Mouse (Mus musculus): Measurements from ENCODE around the gene Fam210b. TPM values are rescaled to one million over a fixed set of nuclear protein-coding genes. Genes with fewer than 3 reads are reported as not detected.

The Fam210b gene
- polyA plus RNA-seq, 1 experiment from 2014 or later = 24.5 TPM

GRCm38 (mm10) chr2:172404239-172404638, 58.9 kb downstream of the Fam210b start:
- no peak overlapping the region for H3K4me3 ChIP-seq
- ATAC-seq (ENCODE audit: insufficient number of reproducible peaks, low FRiP score) = no peak
- H3K4me2 ChIP-seq = no peak overlapping the region
- WGBS = 50% methylated on average over 7 of the region's 7 CpGs
- peaks cover 12% of the 10 kb centered on the region; the same call in 1 of the 2 replicates for H3K4me1 ChIP-seq (replicated peaks)
- no peaks in the 10 kb centered on the region for H3K9me3 ChIP-seq (replicated peaks)
- no peak overlapping the region for H3K27ac ChIP-seq (ENCODE audit: poor library complexity, severe bottlenecking)
- no peaks in the 10 kb centered on the region for H3K36me3 ChIP-seq
- no peak overlapping the region for H3K9ac ChIP-seq
- H3K27me3 ChIP-seq (replicated peaks) = peaks cover 5% of the 10 kb centered on the region; the same call in 1 of the 2 replicates

GRCm38 (mm10) chr2:172405011-172405410, 59.6 kb downstream of the Fam210b start:
- peaks cover 5% of the 10 kb centered on the region; the same call in 1 of the 2 replicates for H3K27me3 ChIP-seq (replicated peaks)
- no peak overlapping the region for H3K4me2 ChIP-seq
- no peaks in the 10 kb centered on the region for H3K9me3 ChIP-seq (replicated peaks)
- no peak overlapping the region for H3K4me3 ChIP-seq
- 44% methylated on average over 3 of the region's 3 CpGs for WGBS
- peaks cover 6% of the 10 kb centered on the region; the same call in 1 of the 2 replicates for H3K4me1 ChIP-seq (replicated peaks)
- H3K9ac ChIP-seq = no peak overlapping the region
- no peak overlapping the region for H3K27ac ChIP-seq (ENCODE audit: poor library complexity, severe bottlenecking)
- no peak for ATAC-seq (ENCODE audit: insufficient number of reproducible peaks, low FRiP score)
- H3K36me3 ChIP-seq = no peaks in the 10 kb centered on the region

Other genes with a start within 250 kb of the Fam210b start
- gene Mc3r, start 97.1 kb upstream of the Fam210b start, polyA plus RNA-seq (2016; fragmentation: Nextera tagmentation; extraction: Ambion mirVana) = not detected in 2 replicates
- 102 and 106 TPM in 2 replicates for gene Aurka, start 25.0 kb downstream of the Fam210b start, polyA plus RNA-seq (2016; fragmentation: Nextera tagmentation; extraction: Ambion mirVana)
- 34.6 and 35.2 TPM in 2 replicates for gene Cstf1, start 25.1 kb downstream of the Fam210b start, polyA plus RNA-seq (2016; fragmentation: Nextera tagmentation; extraction: Ambion mirVana)
- 0.28 and 0.36 TPM in 2 replicates for gene Cass4, start 48.2 kb downstream of the Fam210b start, polyA plus RNA-seq (2016; fragmentation: Nextera tagmentation; extraction: Ambion mirVana)
- gene Rtf2, start 95.0 kb downstream of the Fam210b start, polyA plus RNA-seq (2016; fragmentation: Nextera tagmentation; extraction: Ambion mirVana) = 46.5 and 49.3 TPM in 2 replicates
- gene Gcnt7, start 113.0 kb downstream of the Fam210b start, polyA plus RNA-seq (2016; fragmentation: Nextera tagmentation; extraction: Ambion mirVana) = 1.1 and 1.4 TPM in 2 replicates
- 0.26 TPM in 1 of 2 replicates, not detected in the other for gene Fam209, start 127.0 kb downstream of the Fam210b start, polyA plus RNA-seq (2016; fragmentation: Nextera tagmentation; extraction: Ambion mirVana)
- gene Tfap2c, start 204.0 kb downstream of the Fam210b start, polyA plus RNA-seq (2016; fragmentation: Nextera tagmentation; extraction: Ambion mirVana) = 0.10 TPM in 1 of 2 replicates, not detected in the other